Mouse (Mus musculus) embryonic facial prominence, embryonic 13.5 days (tissue): ENCODE results near the gene Foxp2. TPM values are rescaled to one million over a fixed set of nuclear protein-coding genes. Genes with fewer than 3 reads are reported as not detected.

Experiments used
- ATAC-seq: fragments of 200-750 bp; cut with Nextera tagmentation; 2 replicates; pipeline ENCODE4 v1.8.0; 2017; ENCODE audit warnings: low read depth; ENCODE audit not compliant: insufficient number of reproducible peaks, insufficient read depth, low FRiP score, low TSS enrichment
- H3K27ac ChIP-seq: fragments of 300-500 bp; sonication (generic); 2 replicates; pipeline ENCODE4 v1.5.1; 2015; ENCODE audit warnings: moderate library complexity, mild to moderate bottlenecking, inconsistent platforms
- H3K27me3 ChIP-seq: fragments of 300-500 bp; sonication (generic); 2 replicates; pipeline ENCODE4 v1.6.1; 2015; ENCODE audit warnings: mild to moderate bottlenecking, inconsistent platforms
- H3K36me3 ChIP-seq: fragments of 300-500 bp; sonication (generic); 2 replicates; pipeline ENCODE4 v1.6.1; 2015; ENCODE audit warnings: mild to moderate bottlenecking, inconsistent platforms
- H3K4me1 ChIP-seq: fragments of 300-500 bp; sonication (generic); 2 replicates; pipeline ENCODE4 v1.6.1; 2015; ENCODE audit warnings: inconsistent platforms
- H3K4me2 ChIP-seq: fragments of 300-500 bp; sonication (generic); 2 replicates; pipeline ENCODE4 v1.6.1; 2015; ENCODE audit warnings: moderate library complexity, mild to moderate bottlenecking, inconsistent platforms
- H3K4me3 ChIP-seq: fragments of 300-500 bp; sonication (generic); 2 replicates; pipeline ENCODE4 v1.5.1; 2015; ENCODE audit warnings: mild to moderate bottlenecking, inconsistent platforms
- H3K9ac ChIP-seq: fragments of 300-500 bp; sonication (generic); 2 replicates; pipeline ENCODE4 v1.6.1; 2015; ENCODE audit warnings: mild to moderate bottlenecking, inconsistent platforms
- H3K9me3 ChIP-seq: fragments of 300-500 bp; sonication (generic); 2 replicates; pipeline ENCODE4 v1.6.1; 2016; ENCODE audit warnings: inconsistent platforms
- WGBS: fragments of 180-500 bp; shearing (Covaris S2); methylation state at CpG from one replicate; pipeline ENCODE4 v1.1.7; 2015; ENCODE audit warnings: mixed read lengths; 5-methylcytosine and 5-hydroxymethylcytosine counted together
- microRNA-seq: library from miRNA; unstranded; fragments of <30 nt; microRNA quantifications from one replicate; pipeline ENCODE4, GENCODE M21; 2016
- polyA plus RNA-seq: library from polyadenylated mRNA; unstranded; fragments of >200 nt; fragmentation: Nextera tagmentation; extraction: Ambion mirVana; gene quantifications from 2 replicates; pipeline ENCODE4 v1.2.1, GENCODE M21; 2015

The Foxp2 gene
- polyA plus RNA-seq, 1 experiment from 2014 or later = 10.3 TPM

GRCm38 (mm10) chr6:15396462-15396861 lies 495.3 kb downstream of the Foxp2 start:
- H3K9ac ChIP-seq = no peak overlapping the region
- H3K27me3 ChIP-seq = no peaks in the 10 kb centered on the region
- H3K4me1 ChIP-seq = no peaks in the 10 kb centered on the region
- H3K36me3 ChIP-seq = no peaks in the 10 kb centered on the region
- 21% methylated on average over 6 of the region's 6 CpGs for WGBS
- no peak overlapping the region for H3K27ac ChIP-seq
- H3K4me2 ChIP-seq = no peak overlapping the region
- no peak for ATAC-seq
- no peaks in the 10 kb centered on the region for H3K9me3 ChIP-seq
- H3K4me3 ChIP-seq = no peak overlapping the region

- H3K4me2 ChIP-seq = no peak overlapping the region
- H3K27me3 ChIP-seq = no peaks in the 10 kb centered on the region
- no peaks in the 10 kb centered on the region for H3K4me1 ChIP-seq
- H3K9ac ChIP-seq = no peak overlapping the region
- no peak overlapping the region for H3K27ac ChIP-seq
- H3K36me3 ChIP-seq = no peaks in the 10 kb centered on the region
- 58% methylated on average over 5 of the region's 5 CpGs for WGBS
- ATAC-seq = no peak
- no peak overlapping the region for H3K4me3 ChIP-seq
- no peaks in the 10 kb centered on the region for H3K9me3 ChIP-seq
These were observed 496.3 kb downstream of the Foxp2 start for GRCm38 (mm10) chr6:15397485-15397884.

- H3K9ac ChIP-seq = no peak overlapping the region
- H3K4me3 ChIP-seq = no peak overlapping the region
- no peaks in the 10 kb centered on the region for H3K9me3 ChIP-seq
- no peaks in the 10 kb centered on the region for H3K27me3 ChIP-seq
- 69% methylated on average over 3 of the region's 3 CpGs for WGBS
- no peaks in the 10 kb centered on the region for H3K36me3 ChIP-seq
- H3K27ac ChIP-seq = no peak overlapping the region
- no peak for ATAC-seq
- no peaks in the 10 kb centered on the region for H3K4me1 ChIP-seq
- H3K4me2 ChIP-seq = no peak overlapping the region
These were observed 500.0 kb downstream of the Foxp2 start for GRCm38 (mm10) chr6:15401138-15401537.

GRCm38 (mm10) chr6:15402026-15402425 lies 500.9 kb downstream of the Foxp2 start:
- no peak overlapping the region for H3K4me3 ChIP-seq
- H3K27me3 ChIP-seq = no peaks in the 10 kb centered on the region
- no peak overlapping the region for H3K9ac ChIP-seq
- no peaks in the 10 kb centered on the region for H3K9me3 ChIP-seq
- H3K4me2 ChIP-seq = no peak overlapping the region
- WGBS = 60% methylated on average over 4 of the region's 4 CpGs
- ATAC-seq = no peak
- H3K36me3 ChIP-seq = no peaks in the 10 kb centered on the region
- H3K27ac ChIP-seq = no peak overlapping the region
- no peaks in the 10 kb centered on the region for H3K4me1 ChIP-seq

- H3K9ac ChIP-seq = no peak overlapping the region
- H3K27ac ChIP-seq = no peak overlapping the region
- no peak for ATAC-seq
- peaks cover 14% of the 10 kb centered on the region for H3K27me3 ChIP-seq
- H3K36me3 ChIP-seq = no peaks in the 10 kb centered on the region
- no peaks in the 10 kb centered on the region for H3K9me3 ChIP-seq
- no peak overlapping the region for H3K4me2 ChIP-seq
- no peak overlapping the region for H3K4me3 ChIP-seq
- no peaks in the 10 kb centered on the region for H3K4me1 ChIP-seq
- WGBS = 43% methylated on average over 4 of the region's 4 CpGs
These were observed 514.0 kb downstream of the Foxp2 start for GRCm38 (mm10) chr6:15415099-15415498.

- Histone ChIP-seq H3K9me3 (no peaks in the 10 kb centered on the region), H3K4me1 (no peaks in the 10 kb centered on the region), H3K27me3 (no peaks in the 10 kb centered on the region), H3K36me3 (no peaks in the 10 kb centered on the region), H3K27ac (no peak overlapping the region), H3K4me3 (no peak overlapping the region), H3K9ac (no peak overlapping the region), H3K4me2 (no peak overlapping the region)
- 89% methylated on average over 2 of the region's 2 CpGs for WGBS
- ATAC-seq = no peak
These were observed 558.6 kb downstream of the Foxp2 start for GRCm38 (mm10) chr6:15459701-15460100.

GRCm38 (mm10) chr6:15463390-15463789 lies 562.2 kb downstream of the Foxp2 start:
- H3K36me3 ChIP-seq = no peaks in the 10 kb centered on the region
- H3K4me2 ChIP-seq = no peak overlapping the region
- H3K27ac ChIP-seq = no peak overlapping the region
- no peak for ATAC-seq
- no peaks in the 10 kb centered on the region for H3K27me3 ChIP-seq
- no peak overlapping the region for H3K4me3 ChIP-seq
- 73% methylated on average over 2 of the region's 2 CpGs for WGBS
- no peak overlapping the region for H3K9ac ChIP-seq
- no peaks in the 10 kb centered on the region for H3K4me1 ChIP-seq
- H3K9me3 ChIP-seq = no peaks in the 10 kb centered on the region

GRCm38 (mm10) chr6:15465471-15465870 lies 564.3 kb downstream of the Foxp2 start:
- 67% methylated on average over 3 of the region's 3 CpGs for WGBS
- Histone ChIP-seq H3K36me3 (no peaks in the 10 kb centered on the region), H3K9me3 (no peaks in the 10 kb centered on the region), H3K27ac (no peak overlapping the region), H3K4me3 (no peak overlapping the region), H3K4me2 (no peak overlapping the region), H3K4me1 (no peaks in the 10 kb centered on the region), H3K9ac (no peak overlapping the region), H3K27me3 (no peaks in the 10 kb centered on the region)
- no peak for ATAC-seq

GRCm38 (mm10) chr6:15466634-15467033 lies 565.5 kb downstream of the Foxp2 start:
- Histone ChIP-seq H3K9ac (no peak overlapping the region), H3K4me1 (no peaks in the 10 kb centered on the region), H3K27ac (no peak overlapping the region), H3K4me2 (no peak overlapping the region), H3K27me3 (no peaks in the 10 kb centered on the region), H3K9me3 (no peaks in the 10 kb centered on the region), H3K4me3 (no peak overlapping the region), H3K36me3 (no peaks in the 10 kb centered on the region)
- ATAC-seq = no peak
- WGBS = 80% methylated on average over 1 of the region's 1 CpGs

GRCm38 (mm10) chr6:15486909-15487308 lies 585.8 kb downstream of the Foxp2 start:
- no peak overlapping the region for H3K27ac ChIP-seq
- H3K4me3 ChIP-seq = no peak overlapping the region
- no peaks in the 10 kb centered on the region for H3K27me3 ChIP-seq
- H3K4me2 ChIP-seq = no peak overlapping the region
- no peaks in the 10 kb centered on the region for H3K4me1 ChIP-seq
- no peak overlapping the region for H3K9ac ChIP-seq
- H3K9me3 ChIP-seq = no peaks in the 10 kb centered on the region
- no peaks in the 10 kb centered on the region for H3K36me3 ChIP-seq
- WGBS = 73% methylated on average over 2 of the region's 2 CpGs
- no peak for ATAC-seq

Small RNA genes lying within 50 kb of the gene (microRNA-seq; reads per million reads assigned to microRNA genes)
- gene Gm25470 = not detected

Other genes with a start within 250 kb of the Foxp2 start
- gene Ppp1r3a, start 146.1 kb upstream of the Foxp2 start, polyA plus RNA-seq = not detected in 2 replicates